Mouse (Mus musculus) activated CD4-positive, CD25-positive, alpha-beta regulatory T cell, adult 9 weeks (primary cell): ENCODE measurements around the gene Trpv3. TPM values are rescaled to one million over a fixed set of nuclear protein-coding genes. Genes with fewer than 3 reads are reported as not detected.

Experiments
- polyA plus RNA-seq: library from polyadenylated mRNA; unstranded; fragments of 100-300 nt; shearing (Covaris generic); gene quantifications from one replicate; pipeline ENCODE4 v1.2.1, GENCODE M21; 2017

Trpv3 gene
- polyA plus RNA-seq, result not detected

DNA sequence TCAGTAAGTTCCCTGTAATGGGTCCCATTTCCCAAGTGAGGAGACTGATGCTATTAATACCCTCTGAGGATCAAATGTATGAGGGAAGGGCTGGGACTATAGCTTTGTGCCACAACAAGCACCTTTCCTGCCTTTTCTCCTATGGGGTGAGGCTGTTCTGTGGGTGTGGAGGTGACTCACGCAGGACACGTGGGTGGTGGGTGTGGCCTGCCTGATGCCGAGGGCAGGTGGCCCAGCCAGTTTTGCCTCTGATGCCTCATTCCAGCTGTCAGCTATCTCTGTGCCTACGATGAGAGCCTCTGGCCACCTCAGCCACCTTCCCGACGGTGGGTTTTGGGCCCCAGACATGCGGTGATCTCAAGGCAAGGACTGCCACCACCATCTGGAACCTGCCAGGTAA is at the start of gene Trpv3:
Gene Trpv3, plus strand, starts transcription at position 122 of the 400 bp plus-strand sequence.

GRCm38 (mm10) chr11:73233992-73234391 is 33.2 kb upstream of the Trpv3 start, which contains the start of gene Trpv1:
Gene Trpv1 (plus strand): TSS chr11:73234292.

GRCm38 (mm10) chr11:73329442-73329841 is 62.3 kb downstream of the Trpv3 start, which contains the start of the genes Aspa, Gm49340 and Spata22:
Gene Aspa (minus strand): TSS chr11:73329596.
Gene Gm49340 (plus strand): TSS chr11:73329741.
Gene Spata22 (plus strand): TSS chr11:73329741.

Other genes with a start within 250 kb of the Trpv3 start
- gene Camkk1, start 248.4 kb upstream of the Trpv3 start, polyA plus RNA-seq, result 10.0 TPM
- 19.3 TPM for gene Ncbp3, start 219.6 kb upstream of the Trpv3 start, polyA plus RNA-seq
- gene Itgae, start 176.8 kb upstream of the Trpv3 start, polyA plus RNA-seq, result 82.4 TPM
- gene Haspin, start 129.1 kb upstream of the Trpv3 start, polyA plus RNA-seq, result 8.2 TPM
- gene P2rx5, start 107.0 kb upstream of the Trpv3 start, polyA plus RNA-seq, result 0.11 TPM
- 50.3 TPM for gene Emc6, start 90.4 kb upstream of the Trpv3 start, polyA plus RNA-seq
- gene Tax1bp3, start 90.3 kb upstream of the Trpv3 start, polyA plus RNA-seq, result 30.7 TPM
- 14.2 TPM for gene Ctns, start 68.3 kb upstream of the Trpv3 start, polyA plus RNA-seq
- gene Shpk, start 67.9 kb upstream of the Trpv3 start, polyA plus RNA-seq, result 7.7 TPM
- not detected for gene Trpv1, start 33.1 kb upstream of the Trpv3 start, polyA plus RNA-seq
- gene Aspa, start 62.2 kb downstream of the Trpv3 start, polyA plus RNA-seq, result not detected
- gene Gm49340, start 62.4 kb downstream of the Trpv3 start, polyA plus RNA-seq, result not detected
- not detected for gene Spata22, start 62.4 kb downstream of the Trpv3 start, polyA plus RNA-seq
- gene Olfr20, start 83.4 kb downstream of the Trpv3 start, polyA plus RNA-seq, result not detected
- gene Olfr376, start 103.9 kb downstream of the Trpv3 start, polyA plus RNA-seq, result not detected
- not detected for gene Olfr1, start 132.2 kb downstream of the Trpv3 start, polyA plus RNA-seq
- gene Olfr378, start 161.1 kb downstream of the Trpv3 start, polyA plus RNA-seq, result not detected
- 0.18 TPM for gene Olfr380, start 190.1 kb downstream of the Trpv3 start, polyA plus RNA-seq
- gene Olfr381, start 224.2 kb downstream of the Trpv3 start, polyA plus RNA-seq, result not detected
- gene Olfr382, start 249.8 kb downstream of the Trpv3 start, polyA plus RNA-seq, result not detected